Mouse (Mus musculus) midbrain, embryonic 10.5 days (tissue): ENCODE data around the gene Gm16434. TPM values are rescaled to one million over a fixed set of nuclear protein-coding genes. Genes with fewer than 3 reads are reported as not detected.
A peak's percentile ranks its signal among the peaks of the same experiment; 100 is the strongest.
"Not testable (repeated sequence)": the region's sequence is repeated elsewhere in the genome, so short reads cannot be mapped to it uniquely, and the experiment has no call there.

Source experiments
- DNase-seq: peaks from one replicate; pipeline ENCODE4 v3.0.0-alpha.2; 2017; ENCODE audit warnings: low spot score
- H3K27ac ChIP-seq: fragments of 300-500 bp; sonication (generic); replicated peaks from 2 replicates; pipeline ENCODE4 v1.5.1; 2016; ENCODE audit warnings: mild to moderate bottlenecking
- H3K27me3 ChIP-seq: fragments of 300-500 bp; sonication (generic); 2 replicates; pipeline ENCODE4 v1.6.1; 2016; ENCODE audit warnings: low read depth, mild to moderate bottlenecking; ENCODE audit not compliant: poor library complexity, severe bottlenecking
- H3K36me3 ChIP-seq: fragments of 300-500 bp; sonication (generic); 2 replicates; pipeline ENCODE4 v1.6.1; 2016; ENCODE audit warnings: mild to moderate bottlenecking, moderate library complexity
- H3K4me1 ChIP-seq: fragments of 300-500 bp; sonication (generic); 2 replicates; pipeline ENCODE4 v1.6.1; 2016
- H3K4me3 ChIP-seq: fragments of 300-500 bp; sonication (generic); 2 replicates; pipeline ENCODE4 v1.5.1; 2016; ENCODE audit warnings: mild to moderate bottlenecking, moderate library complexity
- H3K9me3 ChIP-seq: fragments of 300-500 bp; sonication (generic); replicated peaks from 2 replicates; pipeline ENCODE4 v1.6.1; 2016; ENCODE audit warnings: mild to moderate bottlenecking
- WGBS: fragments of 180-500 bp; shearing (Covaris S2); methylation state at CpG from one replicate; pipeline ENCODE4 v1.1.7; 2016; 5-methylcytosine and 5-hydroxymethylcytosine counted together
- polyA plus RNA-seq: library from polyadenylated mRNA; unstranded; fragments of >200 nt; fragmentation: Nextera tagmentation; extraction: Ambion mirVana; gene quantifications from 2 replicates; pipeline ENCODE4 v1.2.1, GENCODE M21; 2016

Gm16434 gene
- polyA plus RNA-seq, result not detected in 2 replicates

GRCm38 (mm10) chr14:7194440-7194839 is at the start of gene Gm16434:
TSS of gene Gm16434 (minus strand) at chr14:7194540.
- not testable (repeated sequence) for H3K4me1 ChIP-seq, H3K27ac ChIP-seq, H3K27me3 ChIP-seq, H3K9me3 ChIP-seq, H3K4me3 ChIP-seq, H3K36me3 ChIP-seq, DNase-seq
- WGBS, result no CpG with 5 or more reads among the region's 2 CpGs

GRCm38 (mm10) chr14:7243498-7243897 is 49.2 kb upstream of the Gm16434 start:
- H3K9me3 ChIP-seq, result not testable (repeated sequence)
- WGBS, result 4% methylated on average over 8 of the region's 10 CpGs

GRCm38 (mm10) chr14:7200070-7200469 is 5.7 kb upstream of the Gm16434 start:
- 88% methylated on average over 3 of the region's 3 CpGs for WGBS

More at GRCm38 (mm10) chr14:7243498-7243897, 49.2 kb upstream of the Gm16434 start:
- not testable (repeated sequence) for H3K4me3 ChIP-seq, H3K27ac ChIP-seq, H3K4me1 ChIP-seq, H3K27me3 ChIP-seq, H3K36me3 ChIP-seq
- peak; percentile 41 for DNase-seq

GRCm38 (mm10) chr14:7174483-7174971 is 19.8 kb downstream of the Gm16434 start, which contains the start of gene Gm3512:
TSS of gene Gm3512 (minus strand) at chr14:7174533.
- not testable (repeated sequence) for H3K27ac ChIP-seq, DNase-seq, H3K36me3 ChIP-seq, H3K27me3 ChIP-seq, H3K4me1 ChIP-seq, H3K4me3 ChIP-seq, H3K9me3 ChIP-seq
- no CpG with 5 or more reads among the region's 37 CpGs for WGBS

More at GRCm38 (mm10) chr14:7200070-7200469, 5.7 kb upstream of the Gm16434 start:
- H3K9me3 ChIP-seq, H3K27ac ChIP-seq, H3K36me3 ChIP-seq, H3K27me3 ChIP-seq, H3K4me3 ChIP-seq, H3K4me1 ChIP-seq, DNase-seq: not testable (repeated sequence)

Other genes starting within 250 kb of the Gm16434 start
- gene Gm6356, start 220.7 kb downstream of the Gm16434 start, polyA plus RNA-seq, result not detected in 2 replicates
- 0.98 and 1.4 TPM in 2 replicates for gene Gm10406, start 167.1 kb downstream of the Gm16434 start, polyA plus RNA-seq
- gene Gm3685, start 149.6 kb downstream of the Gm16434 start, polyA plus RNA-seq, result not detected in 2 replicates
- gene Gm3696, start 93.9 kb downstream of the Gm16434 start, polyA plus RNA-seq, result 1.4 and 2.4 TPM in 2 replicates
- not detected in 2 replicates for gene Gm6676, start 69.1 kb downstream of the Gm16434 start, polyA plus RNA-seq
- gene Gm3512, start 20.0 kb downstream of the Gm16434 start, polyA plus RNA-seq, result 4.0 and 4.1 TPM in 2 replicates
- gene Gm3727, start 70.2 kb upstream of the Gm16434 start, polyA plus RNA-seq, result not detected in 2 replicates
- gene Gm3739, start 120.5 kb upstream of the Gm16434 start, polyA plus RNA-seq, result 1.7 and 1.9 TPM in 2 replicates
- gene Gm5797, start 137.9 kb upstream of the Gm16434 start, polyA plus RNA-seq, result not detected in 2 replicates
- not detected in 2 replicates for gene Gm8374, start 170.6 kb upstream of the Gm16434 start, polyA plus RNA-seq